Mouse (Mus musculus): Measurements from ENCODE around the gene Rack1. TPM values are rescaled to one million over a fixed set of nuclear protein-coding genes. Genes with fewer than 3 reads are reported as not detected.
"Not testable (repeated sequence)": the region's sequence is repeated elsewhere in the genome, so short reads cannot be mapped to it uniquely, and the experiment has no call there.

Gene Rack1
- polyA plus RNA-seq, 1 experiment, result 2,204 TPM

- no peaks in the 10 kb centered on the region for H3K36me3 ChIP-seq (ENCODE audit: control insufficient read depth, insufficient read depth, low read length)
- TF ChIP-seq CTCF (IDR thresholded peaks at IDR 0.05; ENCODE audit: extremely low read depth, insufficient read depth, insufficient read length, insufficient replicate concordance) (no peak), POLR2A (IDR thresholded peaks at IDR 0.05; ENCODE audit: low read depth, low read length) (no peak)
- DNase-seq (ENCODE audit: low read depth in 1 of 2, low spot score in 2 of 2), result no peak
- WGBS, result 53% methylated on average over 14 of the region's 14 CpGs
- peaks cover 7% of the 10 kb centered on the region for H3K4me1 ChIP-seq (ENCODE audit: control insufficient read depth, insufficient read depth, insufficient read length)
- no peak overlapping the region for H3K27ac ChIP-seq (ENCODE audit: insufficient read depth, low read length)
- no peak overlapping the region for H3K4me3 ChIP-seq (ENCODE audit: extremely low read depth, insufficient read depth, insufficient read length)
- no peaks in the 10 kb centered on the region for H3K27me3 ChIP-seq (ENCODE audit: control insufficient read depth, insufficient read depth, low read length)
Observed at GRCm38 (mm10) chr11:48822768-48823512, 22.8 kb downstream of the Rack1 start.

DNA sequence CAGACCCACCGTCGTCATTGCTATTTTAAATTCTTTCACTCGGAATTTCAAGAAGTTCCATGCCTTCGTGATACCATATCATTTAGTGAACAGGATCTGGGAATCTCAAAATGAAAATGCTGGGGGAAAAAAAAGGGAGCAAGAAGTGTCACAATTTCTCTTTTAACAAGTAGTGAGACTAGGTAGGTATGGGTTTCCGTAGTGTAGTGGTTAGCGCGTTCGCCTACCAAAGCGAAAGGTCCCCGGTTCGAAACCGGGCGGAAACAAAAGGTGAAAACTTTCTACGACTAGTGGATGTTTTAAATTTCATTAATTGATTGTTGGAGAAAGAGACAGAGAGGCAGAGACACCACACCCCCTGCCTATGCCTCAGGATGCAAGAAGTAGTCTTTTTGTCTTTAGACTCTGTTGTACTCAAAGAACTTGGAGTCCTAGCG, 23.4 kb downstream of the Rack1 start:
- 4% methylated on average over 15 of the region's 15 CpGs for WGBS
- DNase-seq (ENCODE audit: low read depth in 1 of 2, low spot score in 2 of 2), result peak; percentile 59 to 76
- Histone ChIP-seq H3K4me1 (ENCODE audit: control insufficient read depth, insufficient read depth, insufficient read length) (peaks cover 7% of the 10 kb centered on the region), H3K36me3 (ENCODE audit: control insufficient read depth, insufficient read depth, low read length) (no peaks in the 10 kb centered on the region), H3K4me3 (ENCODE audit: extremely low read depth, insufficient read depth, insufficient read length) (peak overlapping the region; percentile 40; the same call in 1 of the 2 replicates), H3K27me3 (ENCODE audit: control insufficient read depth, insufficient read depth, low read length) (no peaks in the 10 kb centered on the region), H3K27ac (ENCODE audit: insufficient read depth, low read length) (no peak overlapping the region)
- TF ChIP-seq CTCF (IDR thresholded peaks at IDR 0.05; ENCODE audit: extremely low read depth, insufficient read depth, insufficient read length, insufficient replicate concordance) (0 out of 2 replicates have a peak, but pooled peaks have one; percentile 3), POLR2A (IDR thresholded peaks at IDR 0.05; ENCODE audit: low read depth, low read length) (no peak)

GRCm38 (mm10) chr11:48824311-48824830, 24.2 kb downstream of the Rack1 start:
- no peaks in the 10 kb centered on the region for H3K27me3 ChIP-seq (ENCODE audit: control insufficient read depth, insufficient read depth, low read length)
- WGBS, result 19% methylated on average over 22 of the region's 22 CpGs
- no peaks in the 10 kb centered on the region for H3K36me3 ChIP-seq (ENCODE audit: control insufficient read depth, insufficient read depth, low read length)
- DNase-seq (ENCODE audit: low read depth in 1 of 2, low spot score in 2 of 2), result no peak
- H3K4me1 ChIP-seq (ENCODE audit: control insufficient read depth, insufficient read depth, insufficient read length), result peaks cover 5% of the 10 kb centered on the region; the same call in 1 of the 2 replicates
- no peak overlapping the region for H3K27ac ChIP-seq (ENCODE audit: insufficient read depth, low read length)
- peak overlapping the region; percentile 40; the same call in 1 of the 2 replicates for H3K4me3 ChIP-seq (ENCODE audit: extremely low read depth, insufficient read depth, insufficient read length)
- TF ChIP-seq POLR2A (IDR thresholded peaks at IDR 0.05; ENCODE audit: low read depth, low read length) (no peak), CTCF (IDR thresholded peaks at IDR 0.05; ENCODE audit: extremely low read depth, insufficient read depth, insufficient read length, insufficient replicate concordance) (no peak)

GRCm38 (mm10) chr11:48825979-48826751, 26.0 kb downstream of the Rack1 start, which contains the start of the genes Trim7 and Gm12184:
Gene Trim7, plus strand, starts transcription at chr11:48826140.
Gene Gm12184, minus strand, starts transcription at chr11:48826655.
- H3K36me3 ChIP-seq (ENCODE audit: control insufficient read depth, insufficient read depth, low read length); DNase-seq (ENCODE audit: low read depth in 1 of 2, low spot score in 2 of 2); H3K27ac ChIP-seq (ENCODE audit: insufficient read depth, low read length); H3K4me1 ChIP-seq (ENCODE audit: control insufficient read depth, insufficient read depth, insufficient read length); H3K27me3 ChIP-seq (ENCODE audit: control insufficient read depth, insufficient read depth, low read length): not testable (repeated sequence)
- WGBS, result under 1% methylated on average over 65 of the region's 92 CpGs
- H3K4me3 ChIP-seq (ENCODE audit: extremely low read depth, insufficient read depth, insufficient read length), result peak within 1 kb of the TSS; percentile 61

DNA sequence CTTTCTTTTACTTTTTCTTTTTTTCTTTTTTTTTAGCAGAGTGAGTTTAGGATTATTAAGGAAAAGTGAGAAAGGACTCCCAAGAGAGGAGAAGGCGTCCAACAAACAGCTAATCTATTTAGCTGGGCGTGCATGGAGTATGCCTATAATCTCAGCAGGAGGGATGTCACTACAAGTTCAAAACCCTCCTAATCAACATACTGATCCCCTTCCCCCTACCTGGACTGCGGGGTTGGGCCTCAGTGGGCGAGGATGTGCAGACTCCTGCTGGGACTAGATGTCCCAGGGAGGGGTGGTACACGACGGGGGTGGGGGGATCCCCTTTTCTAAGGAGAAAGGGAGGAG, 26.6 kb downstream of the Rack1 start:
- no peak for TF ChIP-seq POLR2A (IDR thresholded peaks at IDR 0.05; ENCODE audit: low read depth, low read length)
- TF ChIP-seq CTCF (IDR thresholded peaks at IDR 0.05; ENCODE audit: extremely low read depth, insufficient read depth, insufficient read length, insufficient replicate concordance), result no peak
- peak overlapping the region; percentile 61 for H3K4me3 ChIP-seq (ENCODE audit: extremely low read depth, insufficient read depth, insufficient read length)
- DNase-seq (ENCODE audit: low read depth in 1 of 2, low spot score in 2 of 2), result no peak
- WGBS, result 11% methylated on average over 6 of the region's 6 CpGs
- no peaks in the 10 kb centered on the region for H3K27me3 ChIP-seq (ENCODE audit: control insufficient read depth, insufficient read depth, low read length)
- H3K36me3 ChIP-seq (ENCODE audit: control insufficient read depth, insufficient read depth, low read length), result no peaks in the 10 kb centered on the region
- H3K4me1 ChIP-seq (ENCODE audit: control insufficient read depth, insufficient read depth, insufficient read length), result peaks cover 5% of the 10 kb centered on the region; the same call in 1 of the 2 replicates
- no peak overlapping the region for H3K27ac ChIP-seq (ENCODE audit: insufficient read depth, low read length)

- Histone ChIP-seq H3K27ac (ENCODE audit: insufficient read depth, low read length) (no peak overlapping the region), H3K4me1 (ENCODE audit: control insufficient read depth, insufficient read depth, insufficient read length) (peaks cover 5% of the 10 kb centered on the region; the same call in 1 of the 2 replicates), H3K27me3 (ENCODE audit: control insufficient read depth, insufficient read depth, low read length) (no peaks in the 10 kb centered on the region), H3K36me3 (ENCODE audit: control insufficient read depth, insufficient read depth, low read length) (no peaks in the 10 kb centered on the region), H3K4me3 (ENCODE audit: extremely low read depth, insufficient read depth, insufficient read length) (no peak overlapping the region)
- DNase-seq (ENCODE audit: low read depth in 1 of 2, low spot score in 2 of 2), result no peak
- no peak for TF ChIP-seq CTCF (IDR thresholded peaks at IDR 0.05; ENCODE audit: extremely low read depth, insufficient read depth, insufficient read length, insufficient replicate concordance)
- no peak for TF ChIP-seq POLR2A (IDR thresholded peaks at IDR 0.05; ENCODE audit: low read depth, low read length)
- 89% methylated on average over 6 of the region's 6 CpGs for WGBS
Observed at GRCm38 (mm10) chr11:48827926-48828325, 27.8 kb downstream of the Rack1 start.
